Mouse (Mus musculus) stomach, embryonic 15.5 days (tissue): Measurements from ENCODE around the gene Ablim1. TPM values are rescaled to one million over a fixed set of nuclear protein-coding genes. Genes with fewer than 3 reads are reported as not detected.

Source experiments
- ATAC-seq: fragments of 200-750 bp; cut with Nextera tagmentation; 2 replicates; pipeline ENCODE4 v1.8.0; 2017; ENCODE audit warnings: low read depth, moderate number of reproducible peaks, moderate TSS enrichment; ENCODE audit not compliant: insufficient read depth, low FRiP score
- H3K27ac ChIP-seq: fragments of 300-500 bp; sonication (generic); 2 replicates; pipeline ENCODE4 v1.5.1; 2015; ENCODE audit warnings: mild to moderate bottlenecking, inconsistent platforms
- H3K27me3 ChIP-seq: fragments of 300-500 bp; sonication (generic); replicated peaks from 2 replicates; pipeline ENCODE4 v1.6.1; 2015; ENCODE audit warnings: inconsistent platforms
- H3K36me3 ChIP-seq: fragments of 300-500 bp; sonication (generic); 2 replicates; pipeline ENCODE4 v1.6.1; 2015; ENCODE audit warnings: inconsistent platforms
- H3K4me1 ChIP-seq: fragments of 300-500 bp; sonication (generic); 2 replicates; pipeline ENCODE4 v1.6.1; 2015; ENCODE audit warnings: inconsistent platforms
- H3K4me2 ChIP-seq: fragments of 300-500 bp; sonication (generic); 2 replicates; pipeline ENCODE4 v1.6.1; 2015; ENCODE audit warnings: mild to moderate bottlenecking, inconsistent platforms
- H3K4me3 ChIP-seq: fragments of 300-500 bp; sonication (generic); replicated peaks from 2 replicates; pipeline ENCODE4 v1.5.1; 2015; ENCODE audit warnings: inconsistent platforms
- H3K9ac ChIP-seq: fragments of 300-500 bp; sonication (generic); 2 replicates; pipeline ENCODE4 v1.6.1; 2015; ENCODE audit warnings: inconsistent platforms
- H3K9me3 ChIP-seq: fragments of 300-500 bp; sonication (generic); 2 replicates; pipeline ENCODE4 v1.6.1; 2016; ENCODE audit warnings: inconsistent platforms
- WGBS: fragments of 180-500 bp; shearing (Covaris S2); methylation state at CpG from one replicate; pipeline ENCODE4 v1.1.7; 2015; 5-methylcytosine and 5-hydroxymethylcytosine counted together
- polyA plus RNA-seq: library from polyadenylated mRNA; unstranded; fragments of >200 nt; fragmentation: Nextera tagmentation; extraction: Ambion mirVana; gene quantifications from 2 replicates; pipeline ENCODE4 v1.2.1, GENCODE M21; 2015

Ablim1 gene
- polyA plus RNA-seq, 1 experiment from 2014 or later: 41.2 TPM

DNA sequence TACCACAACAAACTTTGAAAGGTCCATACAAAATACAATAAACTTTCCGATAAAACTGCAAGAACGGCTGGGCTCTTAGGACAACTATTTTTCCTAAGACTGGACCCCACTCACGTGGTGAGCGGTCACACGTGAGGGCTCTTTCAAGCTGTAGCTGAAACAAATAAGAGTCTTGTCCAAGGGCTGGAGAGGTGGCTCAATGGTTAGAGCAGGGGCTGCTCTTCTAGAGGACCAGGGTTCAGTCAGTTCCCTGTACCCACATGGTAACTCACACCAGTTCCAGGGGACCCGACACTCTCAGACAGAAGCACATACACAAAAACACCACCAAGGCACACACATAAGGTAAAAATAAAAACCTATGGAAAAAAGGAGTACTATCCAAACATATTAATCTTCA lies 197.0 kb downstream of the Ablim1 start:
- H3K9me3 ChIP-seq: no peaks in the 10 kb centered on the region
- peak overlapping the region; percentile 18; the same call in 1 of the 2 replicates for H3K27ac ChIP-seq
- H3K27me3 ChIP-seq: no peaks in the 10 kb centered on the region
- no peaks in the 10 kb centered on the region for H3K36me3 ChIP-seq
- WGBS: 34% methylated on average over 6 of the region's 6 CpGs
- H3K4me2 ChIP-seq: peak overlapping the region; percentile 63
- H3K4me3 ChIP-seq: peak overlapping the region; percentile 43
- no peak overlapping the region for H3K9ac ChIP-seq
- no peak for ATAC-seq
- peaks cover 36% of the 10 kb centered on the region for H3K4me1 ChIP-seq

DNA sequence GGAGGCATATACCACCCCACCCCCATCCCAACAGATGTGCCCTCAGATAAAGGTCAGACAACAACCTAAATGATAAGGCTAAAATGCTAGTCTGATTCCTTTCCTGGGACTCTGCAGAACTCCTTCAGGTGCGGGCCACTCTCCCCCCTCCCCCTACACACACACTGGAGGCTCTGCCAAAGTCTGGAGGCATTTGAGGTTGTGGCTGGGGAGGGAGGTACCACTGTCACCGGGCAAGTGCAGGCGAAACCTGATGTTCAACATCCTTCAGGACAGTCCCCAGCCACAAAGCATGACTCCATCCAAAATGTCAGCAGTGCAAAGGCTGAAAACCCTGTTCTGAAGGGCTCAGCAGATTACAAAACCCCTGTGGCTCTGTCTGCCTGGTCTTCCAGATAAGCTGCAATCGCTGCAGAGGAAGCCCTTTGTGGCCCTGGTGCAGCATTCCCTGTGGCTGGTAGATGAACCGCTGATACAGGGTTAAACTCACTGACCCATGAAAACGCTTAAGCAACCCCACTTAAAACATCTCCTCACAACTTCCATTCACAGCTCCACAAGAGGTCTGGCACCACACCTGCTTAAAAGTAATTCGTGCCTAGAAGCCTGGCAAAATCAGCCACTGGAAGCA lies 197.7 kb downstream of the Ablim1 start:
- H3K4me2 ChIP-seq: peak overlapping the region; percentile 63
- H3K4me1 ChIP-seq: peaks cover 41% of the 10 kb centered on the region
- WGBS: 14% methylated on average over 7 of the region's 7 CpGs

DNA sequence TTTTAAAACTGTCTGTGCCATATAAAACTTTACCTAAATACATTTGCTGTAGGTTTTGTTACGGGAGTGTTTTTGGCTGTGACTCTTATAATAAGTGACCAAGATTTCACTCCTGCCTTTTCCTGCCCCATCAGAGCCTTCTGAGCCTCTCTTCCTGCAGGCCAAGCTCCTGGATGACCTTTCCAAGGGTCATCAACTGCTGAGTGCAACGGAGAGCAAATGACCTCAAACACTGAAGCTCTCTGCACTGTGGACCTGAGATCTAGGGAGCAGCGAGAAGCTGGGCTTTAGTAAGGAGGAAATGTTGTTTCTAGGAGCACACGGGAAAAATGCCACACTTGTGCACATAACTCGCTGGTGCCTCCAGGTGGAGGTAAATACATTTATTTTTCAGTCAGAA lies 199.0 kb downstream of the Ablim1 start:
- 47% methylated on average over 5 of the region's 5 CpGs for WGBS
- Histone ChIP-seq H3K9ac (no peak overlapping the region), H3K9me3 (no peaks in the 10 kb centered on the region), H3K4me1 (peaks cover 41% of the 10 kb centered on the region), H3K4me2 (no peak overlapping the region), H3K27ac (peak overlapping the region; percentile 61), H3K36me3 (no peaks in the 10 kb centered on the region), H3K27me3 (no peaks in the 10 kb centered on the region), H3K4me3 (no peak overlapping the region)
- no peak for ATAC-seq

More for the DNA sequence above, 197.7 kb downstream of the Ablim1 start:
- Histone ChIP-seq H3K36me3 (no peaks in the 10 kb centered on the region), H3K9me3 (no peaks in the 10 kb centered on the region), H3K4me3 (peak overlapping the region; percentile 43), H3K9ac (no peak overlapping the region; the same call in 1 of the 2 replicates), H3K27ac (peak overlapping the region; percentile 61), H3K27me3 (no peaks in the 10 kb centered on the region)
- ATAC-seq: no peak

DNA sequence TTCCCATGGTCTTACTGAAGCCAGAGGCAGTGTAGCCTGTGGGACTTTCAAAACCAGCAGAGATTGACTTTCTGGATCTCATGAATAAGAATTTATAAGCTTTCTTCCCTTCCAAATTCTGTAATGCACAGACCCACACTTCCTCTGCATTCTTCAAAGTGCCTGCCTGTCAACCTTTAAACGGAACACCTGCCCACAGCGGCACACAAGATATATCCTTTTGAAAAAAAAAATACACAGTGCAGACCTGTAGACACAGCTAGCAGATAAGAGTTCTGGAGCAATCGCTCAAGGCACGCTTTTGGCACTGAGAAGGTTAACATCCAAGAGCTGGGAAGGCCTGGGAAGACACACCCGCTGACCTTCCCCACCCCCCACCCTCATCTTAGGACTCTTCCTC lies 199.8 kb downstream of the Ablim1 start:
- H3K4me1 ChIP-seq: peaks cover 41% of the 10 kb centered on the region
- no peaks in the 10 kb centered on the region for H3K36me3 ChIP-seq
- H3K27ac ChIP-seq: peak overlapping the region; percentile 61; the same call in 1 of the 2 replicates

DNA sequence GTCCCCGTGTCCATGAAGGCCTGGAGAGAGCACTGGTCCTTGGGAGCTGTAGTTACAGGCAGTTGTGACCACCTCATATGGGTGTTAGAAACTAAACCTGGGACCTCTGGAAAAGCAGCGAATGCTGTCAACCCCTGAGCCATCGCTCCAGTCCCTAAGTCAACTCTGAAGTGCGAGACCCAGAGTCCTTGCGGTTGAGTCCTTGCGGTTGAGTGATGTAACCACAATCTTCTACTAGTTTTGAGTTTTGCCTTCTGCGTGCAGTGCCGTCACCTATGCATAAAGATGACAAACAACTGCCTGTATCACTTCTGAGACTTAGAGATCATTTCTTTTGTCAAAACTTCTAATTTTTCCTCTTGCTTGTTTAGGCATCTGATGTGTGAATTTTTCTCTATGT lies 200.7 kb downstream of the Ablim1 start:
- Histone ChIP-seq H3K9me3 (no peaks in the 10 kb centered on the region), H3K4me2 (no peak overlapping the region), H3K27me3 (no peaks in the 10 kb centered on the region), H3K4me1 (peaks cover 40% of the 10 kb centered on the region), H3K4me3 (no peak overlapping the region), H3K27ac (peak overlapping the region; percentile 35; the same call in 1 of the 2 replicates), H3K36me3 (no peaks in the 10 kb centered on the region), H3K9ac (no peak overlapping the region)
- ATAC-seq: no peak
- WGBS: 89% methylated on average over 8 of the region's 8 CpGs

More for the DNA sequence above, 199.8 kb downstream of the Ablim1 start:
- 31% methylated on average over 5 of the region's 5 CpGs for WGBS
- Histone ChIP-seq H3K27me3 (no peaks in the 10 kb centered on the region), H3K4me3 (no peak overlapping the region), H3K9me3 (no peaks in the 10 kb centered on the region), H3K4me2 (no peak overlapping the region), H3K9ac (no peak overlapping the region)
- no peak for ATAC-seq

DNA sequence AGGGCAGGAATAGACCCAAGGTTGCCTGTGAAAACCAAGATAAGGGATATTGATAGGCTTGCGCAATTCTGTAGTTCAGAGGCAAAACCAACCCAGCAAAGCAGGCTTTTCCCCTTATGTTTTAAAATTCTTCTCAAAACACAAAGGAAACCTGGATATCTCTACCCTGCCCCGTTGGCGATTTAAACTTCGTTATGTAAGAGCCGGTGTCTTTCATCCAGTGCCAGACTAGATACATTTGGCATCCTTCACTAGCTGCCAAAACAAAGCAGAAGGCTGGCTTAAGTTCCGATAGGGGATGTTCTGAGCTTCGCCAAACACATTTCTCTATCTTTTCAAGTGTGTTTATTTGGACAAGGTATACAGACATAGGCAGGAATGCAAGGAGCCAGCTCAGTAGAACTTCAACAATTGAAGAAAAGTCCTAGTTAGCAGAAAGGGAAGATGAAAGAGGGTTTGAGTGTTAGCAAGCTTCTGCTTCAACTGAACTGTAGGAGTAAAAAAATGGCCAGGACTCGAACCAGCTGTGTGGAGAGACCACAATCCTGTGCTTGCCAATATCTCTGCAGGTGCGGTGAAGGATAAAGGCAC lies 201.8 kb downstream of the Ablim1 start:
- ATAC-seq: 0 out of 2 replicates have a peak, but pooled peaks have one; percentile 24
- Histone ChIP-seq H3K4me3 (no peak overlapping the region), H3K27me3 (no peaks in the 10 kb centered on the region), H3K36me3 (no peaks in the 10 kb centered on the region), H3K27ac (peak overlapping the region; percentile 65; the same call in 1 of the 2 replicates), H3K4me2 (no peak overlapping the region), H3K9me3 (no peaks in the 10 kb centered on the region), H3K4me1 (peaks cover 42% of the 10 kb centered on the region), H3K9ac (no peak overlapping the region)
- 17% methylated on average over 9 of the region's 9 CpGs for whole genome bisulfite sequencing

DNA sequence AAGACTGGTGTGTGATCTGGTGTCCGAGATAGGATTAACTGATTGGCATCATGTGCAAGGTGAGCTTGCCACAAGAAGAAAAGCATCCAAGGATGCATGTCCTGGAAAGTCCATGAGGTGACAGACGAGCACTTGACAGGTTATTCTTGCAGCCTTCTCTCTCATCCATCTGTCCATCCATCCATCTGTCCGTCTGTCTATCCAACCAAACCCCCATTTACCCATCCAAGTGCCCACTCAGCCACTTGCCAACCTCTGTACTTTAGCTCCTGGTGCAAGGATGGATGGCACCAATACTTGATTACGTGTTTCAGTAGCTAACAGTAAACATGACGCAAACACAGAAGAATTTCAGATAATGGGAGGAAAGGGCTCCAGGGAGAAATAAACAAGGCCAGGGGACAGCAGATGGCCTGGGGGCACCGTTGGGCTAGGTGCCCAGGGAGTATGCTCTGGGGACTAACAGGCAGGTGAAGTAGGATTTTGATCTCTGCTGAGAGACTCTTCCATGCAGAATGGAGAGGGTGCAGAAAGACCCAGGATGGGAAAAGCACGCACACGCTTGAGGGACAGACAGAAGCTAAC lies 202.4 kb downstream of the Ablim1 start:
- Histone ChIP-seq H3K4me1 (peaks cover 37% of the 10 kb centered on the region), H3K27ac (peak overlapping the region; percentile 65; the same call in 1 of the 2 replicates), H3K9ac (no peak overlapping the region), H3K9me3 (no peaks in the 10 kb centered on the region), H3K36me3 (no peaks in the 10 kb centered on the region), H3K4me2 (no peak overlapping the region), H3K27me3 (no peaks in the 10 kb centered on the region), H3K4me3 (no peak overlapping the region)
- no peak for ATAC-seq
- WGBS: 66% methylated on average over 8 of the region's 8 CpGs

DNA sequence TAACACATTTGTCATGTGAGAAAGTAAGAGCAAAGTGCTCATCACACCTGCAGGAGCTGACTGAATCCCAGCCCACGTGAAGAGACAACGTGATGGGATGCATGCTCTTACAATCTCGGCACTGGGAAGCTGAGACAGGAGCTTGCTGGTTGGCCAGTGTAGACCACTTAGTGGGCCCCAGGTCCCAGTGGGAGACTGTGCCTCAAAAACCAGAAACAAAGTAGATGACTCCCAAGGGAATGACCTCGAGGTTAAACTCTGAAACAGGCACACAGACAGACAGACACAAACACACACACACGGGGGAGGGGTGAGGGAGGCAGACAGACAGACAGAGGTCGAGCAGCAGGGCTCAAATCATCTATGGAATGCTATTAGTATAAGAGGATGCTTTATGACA lies 203.4 kb downstream of the Ablim1 start:
- ATAC-seq: no peak

DNA sequence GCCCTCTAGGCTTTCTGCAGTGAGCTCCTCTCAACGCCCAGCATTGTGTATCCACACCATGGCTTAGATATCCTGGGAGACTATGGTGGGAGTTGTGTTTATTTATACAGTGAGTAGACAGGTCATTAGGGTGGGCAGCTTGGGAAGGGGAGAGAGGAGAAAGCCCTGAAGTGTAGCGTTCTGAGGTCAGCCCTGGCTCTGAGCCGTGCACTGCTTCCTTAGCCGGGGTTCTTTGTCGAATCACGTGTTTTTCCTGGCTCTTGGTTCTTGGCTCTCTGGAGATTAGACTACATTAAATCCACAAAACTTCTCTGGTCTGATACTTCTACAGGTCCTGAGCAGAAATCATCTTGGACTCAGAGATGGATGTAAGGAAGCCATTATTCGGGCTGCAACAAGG lies 205.1 kb downstream of the Ablim1 start:
- Histone ChIP-seq H3K36me3 (no peaks in the 10 kb centered on the region), H3K4me1 (peaks cover 27% of the 10 kb centered on the region; the same call in 1 of the 2 replicates), H3K9ac (no peak overlapping the region), H3K27me3 (no peaks in the 10 kb centered on the region), H3K4me3 (no peak overlapping the region), H3K27ac (no peak overlapping the region), H3K9me3 (no peaks in the 10 kb centered on the region), H3K4me2 (no peak overlapping the region)
- WGBS: 41% methylated on average over 7 of the region's 7 CpGs
- no peak for ATAC-seq

More for the DNA sequence above, 203.4 kb downstream of the Ablim1 start:
- H3K4me1 ChIP-seq: peaks cover 34% of the 10 kb centered on the region
- H3K27ac ChIP-seq: no peak overlapping the region
- no peaks in the 10 kb centered on the region for H3K27me3 ChIP-seq
- H3K4me2 ChIP-seq: no peak overlapping the region
- H3K9ac ChIP-seq: no peak overlapping the region
- H3K9me3 ChIP-seq: no peaks in the 10 kb centered on the region
- H3K36me3 ChIP-seq: no peaks in the 10 kb centered on the region
- 57% methylated on average over 6 of the region's 6 CpGs for WGBS
- no peak overlapping the region for H3K4me3 ChIP-seq

DNA sequence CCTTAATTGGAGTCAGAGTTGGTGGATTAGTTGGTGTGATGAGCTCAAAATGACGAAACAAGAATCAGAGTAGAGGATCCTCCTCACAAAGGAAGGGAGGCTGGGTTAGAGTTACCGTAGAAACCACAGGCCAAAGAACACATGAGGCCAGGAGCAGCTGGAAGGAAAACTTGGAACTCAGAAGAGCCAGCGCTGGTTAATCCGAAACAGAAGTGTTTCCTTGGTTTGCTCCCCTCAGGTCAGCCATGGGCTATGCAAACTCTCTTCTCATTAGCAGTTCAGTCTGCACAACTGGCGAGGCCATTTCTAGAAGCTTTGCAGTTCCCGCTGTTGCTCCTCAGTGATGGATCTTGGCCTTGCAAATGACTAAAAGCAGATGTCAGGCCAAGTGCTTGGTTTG lies 208.2 kb downstream of the Ablim1 start:
- no peak for ATAC-seq
- H3K27me3 ChIP-seq: no peaks in the 10 kb centered on the region
- H3K9me3 ChIP-seq: no peaks in the 10 kb centered on the region
- H3K4me2 ChIP-seq: no peak overlapping the region
- peaks cover 28% of the 10 kb centered on the region for H3K4me1 ChIP-seq
- H3K9ac ChIP-seq: no peak overlapping the region
- H3K27ac ChIP-seq: no peak overlapping the region
- H3K4me3 ChIP-seq: no peak overlapping the region
- 65% methylated on average over 6 of the region's 6 CpGs for WGBS
- no peaks in the 10 kb centered on the region for H3K36me3 ChIP-seq

DNA sequence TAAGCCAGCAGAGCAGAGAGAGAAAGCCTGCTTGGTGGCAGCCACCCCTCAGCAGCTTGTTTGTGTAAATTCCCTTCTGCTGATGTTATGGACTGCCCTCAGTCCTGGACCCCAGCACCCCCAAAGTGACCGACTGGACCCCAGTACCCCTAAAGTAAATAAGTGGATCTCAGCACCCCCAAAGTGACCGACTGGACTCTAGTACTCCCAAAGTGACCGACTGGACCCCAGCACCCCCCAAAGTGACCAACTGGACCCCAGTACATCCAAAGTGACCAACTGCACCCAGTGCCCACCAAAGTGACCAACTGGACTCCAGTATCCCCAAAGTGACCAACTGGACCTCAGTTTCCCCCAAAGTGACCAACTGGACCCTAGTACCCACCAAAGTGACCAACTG lies 208.7 kb downstream of the Ablim1 start:
- no peak overlapping the region for H3K4me2 ChIP-seq
- no peak overlapping the region for H3K4me3 ChIP-seq
- 96% methylated on average over 3 of the region's 3 CpGs for whole genome bisulfite sequencing
- no peaks in the 10 kb centered on the region for H3K9me3 ChIP-seq
- no peaks in the 10 kb centered on the region for H3K27me3 ChIP-seq
- peaks cover 28% of the 10 kb centered on the region for H3K4me1 ChIP-seq
- no peaks in the 10 kb centered on the region for H3K36me3 ChIP-seq
- H3K9ac ChIP-seq: no peak overlapping the region
- H3K27ac ChIP-seq: no peak overlapping the region
- no peak for ATAC-seq

DNA sequence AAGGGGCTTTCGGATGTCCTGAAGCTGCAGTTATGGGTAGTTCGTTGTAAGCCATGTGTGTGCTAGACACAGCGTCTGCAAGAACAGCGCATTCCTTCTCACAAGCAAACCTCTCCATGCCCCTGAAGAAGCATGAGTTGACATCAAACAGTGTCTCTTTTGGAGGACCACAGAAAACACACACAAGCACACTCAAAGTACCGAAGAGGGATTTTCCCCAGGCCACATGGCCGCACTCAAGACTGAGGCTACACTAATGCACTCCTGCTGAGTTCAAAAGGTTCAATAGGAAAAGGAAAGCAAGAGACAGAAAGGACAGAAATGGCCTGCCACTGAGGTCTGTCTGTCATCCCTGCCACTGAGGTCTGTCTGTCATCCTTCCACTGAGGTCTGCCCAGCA lies 209.6 kb downstream of the Ablim1 start:
- H3K9ac ChIP-seq: no peak overlapping the region
- H3K4me3 ChIP-seq: no peak overlapping the region
- H3K27ac ChIP-seq: no peak overlapping the region
- H3K9me3 ChIP-seq: no peaks in the 10 kb centered on the region
- H3K36me3 ChIP-seq: no peaks in the 10 kb centered on the region
- H3K27me3 ChIP-seq: no peaks in the 10 kb centered on the region
- WGBS: 84% methylated on average over 6 of the region's 6 CpGs
- peaks cover 28% of the 10 kb centered on the region for H3K4me1 ChIP-seq
- no peak for ATAC-seq
- H3K4me2 ChIP-seq: no peak overlapping the region
